Mouse (Mus musculus) hindbrain, embryonic 16.5 days (tissue): ENCODE results near the gene Atp6v1f. TPM values are rescaled to one million over a fixed set of nuclear protein-coding genes. Genes with fewer than 3 reads are reported as not detected.

Source experiments
- ATAC-seq: fragments of 200-750 bp; cut with Nextera tagmentation; 2 replicates; pipeline ENCODE4 v1.8.0; 2017; ENCODE audit warnings: moderate TSS enrichment, moderate library complexity
- H3K27ac ChIP-seq: fragments of 300-500 bp; sonication (generic); 2 replicates; pipeline ENCODE4 v1.5.1; 2014; ENCODE audit warnings: low read depth, mild to moderate bottlenecking, control low read depth, low read length, moderate library complexity
- H3K27me3 ChIP-seq: fragments of 300-500 bp; sonication (generic); replicated peaks from 2 replicates; pipeline ENCODE4 v1.6.1; 2014; ENCODE audit warnings: low read length; ENCODE audit not compliant: control insufficient read depth, insufficient read depth
- H3K36me3 ChIP-seq: fragments of 300-500 bp; sonication (generic); 2 replicates; pipeline ENCODE4 v1.6.1; 2014; ENCODE audit warnings: mild to moderate bottlenecking, low read length, moderate library complexity, mixed read lengths; ENCODE audit not compliant: control insufficient read depth, insufficient read depth
- H3K4me1 ChIP-seq: fragments of 300-500 bp; sonication (generic); 2 replicates; pipeline ENCODE4 v1.6.1; 2014; ENCODE audit warnings: low read depth, low read length; ENCODE audit not compliant: control insufficient read depth, insufficient read depth
- H3K4me2 ChIP-seq: fragments of 300-500 bp; sonication (generic); 2 replicates; pipeline ENCODE4 v1.6.1; 2014; ENCODE audit warnings: mild to moderate bottlenecking, low read length, control low read depth, moderate library complexity
- H3K4me3 ChIP-seq: fragments of 300-500 bp; sonication (generic); 2 replicates; pipeline ENCODE4 v1.5.1; 2014; ENCODE audit warnings: mild to moderate bottlenecking, low read length, control low read depth, moderate library complexity
- H3K9ac ChIP-seq: fragments of 300-500 bp; sonication (generic); 2 replicates; pipeline ENCODE4 v1.6.1; 2014; ENCODE audit warnings: low read depth, mild to moderate bottlenecking, control low read depth, low read length, moderate library complexity
- H3K9me3 ChIP-seq: fragments of 300-500 bp; sonication (generic); 2 replicates; pipeline ENCODE4 v1.6.1; 2014; ENCODE audit warnings: mild to moderate bottlenecking, low read length, moderate library complexity; ENCODE audit not compliant: control insufficient read depth
- WGBS: fragments of 180-500 bp; shearing (Covaris S2); extraction: QIAGEN DNeasy Blood & Tissue Kit; methylation state at CpG from one replicate; pipeline ENCODE4 v1.1.7; 2014; 5-methylcytosine and 5-hydroxymethylcytosine counted together
- polyA plus RNA-seq: library from polyadenylated mRNA; unstranded; fragments of >200 nt; fragmentation: Nextera tagmentation; extraction: Ambion mirVana; gene quantifications from 2 replicates; pipeline ENCODE4 v1.2.1, GENCODE M21; 2015

Atp6v1f gene
- 341 and 394 TPM in 2 replicates for polyA plus RNA-seq

- peak; percentile 96 for ATAC-seq
- Histone ChIP-seq H3K27ac (peak within 1 kb of the TSS; percentile 73), H3K36me3 (peaks cover 18% of the 10 kb centered on the region), H3K4me1 (peaks cover 10% of the 10 kb centered on the region), H3K9ac (peak within 1 kb of the TSS; percentile 81), H3K4me2 (peak within 1 kb of the TSS; percentile 65), H3K4me3 (peak within 1 kb of the TSS; percentile 76), H3K27me3 (no peaks in the 10 kb centered on the region), H3K9me3 (no peaks in the 10 kb centered on the region)
- WGBS = 1% methylated on average over 39 of the region's 39 CpGs
Observed at GRCm38 (mm10) chr6:29467583-29468354, at the start of gene Atp6v1f. Gene Atp6v1f, plus strand, starts transcription at chr6:29467718.

- H3K4me1 ChIP-seq = no peaks in the 10 kb centered on the region
- H3K9me3 ChIP-seq = no peaks in the 10 kb centered on the region
- H3K4me2 ChIP-seq = no peak overlapping the region
- no peak for ATAC-seq
- H3K36me3 ChIP-seq = peaks cover 7% of the 10 kb centered on the region; the same call in 1 of the 2 replicates
- no peak overlapping the region for H3K9ac ChIP-seq
- H3K4me3 ChIP-seq = no peak overlapping the region
- WGBS = 80% methylated on average over 2 of the region's 2 CpGs
- H3K27me3 ChIP-seq = no peaks in the 10 kb centered on the region
- no peak overlapping the region for H3K27ac ChIP-seq
Observed at GRCm38 (mm10) chr6:29420596-29420995, 46.9 kb upstream of the Atp6v1f start.

GRCm38 (mm10) chr6:29425118-29425517, 42.4 kb upstream of the Atp6v1f start:
- Histone ChIP-seq H3K36me3 (peaks cover 5% of the 10 kb centered on the region; the same call in 1 of the 2 replicates), H3K4me2 (no peak overlapping the region), H3K27me3 (no peaks in the 10 kb centered on the region), H3K4me3 (no peak overlapping the region), H3K9me3 (no peaks in the 10 kb centered on the region), H3K9ac (no peak overlapping the region), H3K27ac (no peak overlapping the region), H3K4me1 (no peaks in the 10 kb centered on the region)
- whole genome bisulfite sequencing = 85% methylated on average over 8 of the region's 8 CpGs
- no peak for ATAC-seq

- H3K4me3 ChIP-seq = no peak overlapping the region
- no peak overlapping the region for H3K4me2 ChIP-seq
- no peak for ATAC-seq
- 82% methylated on average over 6 of the region's 6 CpGs for WGBS
- no peaks in the 10 kb centered on the region for H3K4me1 ChIP-seq
- peaks cover 5% of the 10 kb centered on the region; the same call in 1 of the 2 replicates for H3K36me3 ChIP-seq
- no peak overlapping the region for H3K27ac ChIP-seq
- no peak overlapping the region for H3K9ac ChIP-seq
- no peaks in the 10 kb centered on the region for H3K9me3 ChIP-seq
- no peaks in the 10 kb centered on the region for H3K27me3 ChIP-seq
Observed at GRCm38 (mm10) chr6:29426331-29426730, 41.2 kb upstream of the Atp6v1f start.

GRCm38 (mm10) chr6:29428171-29428570, 39.3 kb upstream of the Atp6v1f start:
- H3K27me3 ChIP-seq = peaks cover 9% of the 10 kb centered on the region
- H3K4me3 ChIP-seq = no peak overlapping the region
- 59% methylated on average over 4 of the region's 4 CpGs for WGBS
- no peak overlapping the region for H3K4me2 ChIP-seq
- no peak for ATAC-seq
- H3K9ac ChIP-seq = no peak overlapping the region
- H3K36me3 ChIP-seq = peaks cover 4% of the 10 kb centered on the region; the same call in 1 of the 2 replicates
- H3K4me1 ChIP-seq = peaks cover 4% of the 10 kb centered on the region
- H3K27ac ChIP-seq = no peak overlapping the region
- H3K9me3 ChIP-seq = no peaks in the 10 kb centered on the region

- peaks cover 17% of the 10 kb centered on the region for H3K4me1 ChIP-seq
- WGBS = 54% methylated on average over 15 of the region's 15 CpGs
- H3K4me2 ChIP-seq = no peak overlapping the region
- no peak overlapping the region for H3K4me3 ChIP-seq
- no peak overlapping the region for H3K27ac ChIP-seq
- ATAC-seq = no peak
- H3K36me3 ChIP-seq = no peaks in the 10 kb centered on the region
- H3K27me3 ChIP-seq = peaks cover 18% of the 10 kb centered on the region
- H3K9ac ChIP-seq = no peak overlapping the region
- H3K9me3 ChIP-seq = no peaks in the 10 kb centered on the region
Observed at GRCm38 (mm10) chr6:29430681-29431420, 36.7 kb upstream of the Atp6v1f start.

GRCm38 (mm10) chr6:29431473-29431872, 36.0 kb upstream of the Atp6v1f start:
- Histone ChIP-seq H3K4me3 (no peak overlapping the region), H3K9ac (no peak overlapping the region), H3K9me3 (no peaks in the 10 kb centered on the region), H3K4me1 (peaks cover 22% of the 10 kb centered on the region), H3K36me3 (no peaks in the 10 kb centered on the region), H3K27me3 (peaks cover 18% of the 10 kb centered on the region), H3K4me2 (no peak overlapping the region), H3K27ac (no peak overlapping the region)
- ATAC-seq = no peak
- 20% methylated on average over 5 of the region's 5 CpGs for WGBS

GRCm38 (mm10) chr6:29432156-29432555, 35.4 kb upstream of the Atp6v1f start:
- Histone ChIP-seq H3K9me3 (no peaks in the 10 kb centered on the region), H3K27ac (no peak overlapping the region), H3K4me1 (peaks cover 25% of the 10 kb centered on the region), H3K36me3 (no peaks in the 10 kb centered on the region), H3K4me3 (no peak overlapping the region), H3K9ac (no peak overlapping the region), H3K4me2 (no peak overlapping the region), H3K27me3 (peaks cover 18% of the 10 kb centered on the region)
- 28% methylated on average over 3 of the region's 3 CpGs for WGBS
- ATAC-seq = no peak

GRCm38 (mm10) chr6:29432676-29433037, 34.9 kb upstream of the Atp6v1f start:
- no peaks in the 10 kb centered on the region for H3K9me3 ChIP-seq
- H3K27ac ChIP-seq = no peak overlapping the region
- peak overlapping the region; percentile 58 for H3K9ac ChIP-seq
- ATAC-seq = no peak
- no peaks in the 10 kb centered on the region for H3K36me3 ChIP-seq
- peaks cover 18% of the 10 kb centered on the region for H3K27me3 ChIP-seq
- peak overlapping the region; percentile 44 for H3K4me3 ChIP-seq
- H3K4me2 ChIP-seq = peak overlapping the region; percentile 68
- peaks cover 25% of the 10 kb centered on the region for H3K4me1 ChIP-seq
